Mouse (Mus musculus): ENCODE data around the gene Ulk4.

- TF ChIP-seq MXI1 (IDR thresholded peaks at IDR 0.05; ENCODE audit: low read depth, low read length): no peak
- no peak for TF ChIP-seq GATA1 (IDR thresholded peaks at IDR 0.05; ENCODE audit: low read depth, low read length)
- no peak for TF ChIP-seq CTCF (IDR thresholded peaks at IDR 0.05 in 2 of 3, conservative IDR thresholded peaks at IDR 0.05 in 1 of 3; ENCODE audit: control insufficient read depth in 1 of 3, insufficient read depth in 1 of 3, low read depth in 2 of 3, low read length in 3 of 3, poor library complexity in 1 of 3, severe bottlenecking in 1 of 3)
- no peak for TF ChIP-seq USF2 (IDR thresholded peaks at IDR 0.05; ENCODE audit: borderline replicate concordance in 1 of 2, insufficient read depth in 1 of 2, low read depth in 1 of 2, low read length in 2 of 2)
- no peak for TF ChIP-seq POLR2A (IDR thresholded peaks at IDR 0.05; ENCODE audit: control insufficient read depth in 1 of 2, insufficient read depth in 1 of 2, low read depth in 1 of 2, low read length in 2 of 2, poor library complexity in 1 of 2)
- no peak for TF ChIP-seq SIN3A (IDR thresholded peaks at IDR 0.05; ENCODE audit: low read length)
- TF ChIP-seq ZMIZ1 (IDR thresholded peaks at IDR 0.05; ENCODE audit: low read depth, low read length): no peak
- no peak for TF ChIP-seq TBP (IDR thresholded peaks at IDR 0.05; ENCODE audit: low read depth, low read length)
These were observed 238.6 kb downstream of the Ulk4 start for GRCm38 (mm10) chr9:121038396-121038795.
